ENCODE assay signal across 23 mouse cellular contexts in genomic region chr11:72683402-72683801, GRCm38 (mm10). TPM values are rescaled to one million over a fixed set of nuclear protein-coding genes. Genes with fewer than 3 reads are reported as not detected.
DNase-seq lines count a peak whose midpoint lies in the region; ATAC-seq and TF ChIP-seq lines count a peak whose summit lies in the region.
"Had no signal": no experiment of that assay in that cellular context is flagged by ENCODE, and none has a peak within 500 bp of the region (broad histone marks: within the 10 kb centered on the region; RNA-seq: fewer than 3 reads in every experiment).

No protein-coding gene starts in this region.

- no peak overlapping the region for H3K4me2 ChIP-seq in liver, postnatal 0 days (ENCODE audit: low read depth, low read length)
- H3K4me2 ChIP-seq: embryonic facial prominence, embryonic 12.5 days; forebrain, embryonic 12.5 days had no signal

- peaks cover 9% of the 10 kb centered on the region; the same call in 1 of the 2 replicates for H3K4me1 ChIP-seq in liver, adult 2 months (ENCODE audit: control insufficient read depth, insufficient read depth, low read length)
- peaks cover 12% of the 10 kb centered on the region for H3K4me1 ChIP-seq in liver, postnatal 0 days (ENCODE audit: insufficient read depth)
- H3K4me1 ChIP-seq: forebrain, embryonic 12.5 days had no signal

- TF ChIP-seq POLR2A in liver, adult 2 months (IDR thresholded peaks at IDR 0.05; ENCODE audit: extremely low read depth, insufficient read depth, low read length) = no peak
- TF ChIP-seq POLR2A in brain, embryonic 14.5 days (IDR thresholded peaks at IDR 0.05; ENCODE audit: borderline replicate concordance, extremely low read depth, insufficient read depth, insufficient read length, poor library complexity, severe bottlenecking) = no peak

- H3K27ac ChIP-seq in liver, adult 2 months (replicated peaks; ENCODE audit: insufficient read depth, low read depth, low read length) = no peak overlapping the region
- H3K27ac ChIP-seq in liver, postnatal 0 days (ENCODE audit: low read depth) = no peak overlapping the region
- H3K27ac ChIP-seq: embryonic facial prominence, embryonic 10.5 days; embryonic facial prominence, embryonic 12.5 days; forebrain, embryonic 10.5 days; forebrain, embryonic 12.5 days had no signal

- H3K79me2 ChIP-seq in liver, adult 2 months (ENCODE audit: control insufficient read depth, insufficient read depth, low read length) = no peaks in the 10 kb centered on the region

- H3K9me3 ChIP-seq in liver, postnatal 0 days (ENCODE audit: low read length) = no peaks in the 10 kb centered on the region
- H3K9me3 ChIP-seq: embryonic facial prominence, embryonic 10.5 days; embryonic facial prominence, embryonic 12.5 days; forebrain, embryonic 10.5 days; forebrain, embryonic 12.5 days; G1E had no signal

- peaks cover 16% of the 10 kb centered on the region for H3K36me3 ChIP-seq in liver, adult 2 months (ENCODE audit: control insufficient read depth, insufficient read depth, low read length)
- peaks cover 13% of the 10 kb centered on the region for H3K36me3 ChIP-seq in liver, postnatal 0 days (replicated peaks; ENCODE audit: insufficient read depth, low read length)

- WGBS in liver, adult 2 months = 46% methylated on average over 2 of the region's 2 CpGs
- WGBS in liver, postnatal 0 days (ENCODE audit: insufficient replicate concordance) = 91% methylated on average over 2 of the region's 2 CpGs

- H3K27me3 ChIP-seq in liver, adult 2 months (ENCODE audit: control insufficient read depth, insufficient read depth, low read length) = no peaks in the 10 kb centered on the region
- no peaks in the 10 kb centered on the region for H3K27me3 ChIP-seq in liver, postnatal 0 days (ENCODE audit: insufficient read depth, low read length)
- H3K27me3 ChIP-seq: CH12.LX; embryonic facial prominence, embryonic 12.5 days; forebrain, embryonic 12.5 days; Patski had no signal

- intact Hi-C loops in gastrocnemius, postnatal 14 days (cut with DNase I; ENCODE audit: low total_unique reads) = no loop called here

- DNase-seq in liver, adult 2 months (ENCODE audit: extremely low read depth, low read depth, low spot score) = peak; percentile 89
- DNase-seq in liver, postnatal 0 days = no peak
- peak; percentile 2 for DNase-seq in brain, embryonic 14.5 days (ENCODE audit: low read depth)
- peak; percentile 44 for DNase-seq in gonadal fat pad, adult 2 months (ENCODE audit: low read depth)
- DNase-seq in gastrocnemius, postnatal 14 days = no peak
- DNase-seq: adrenal gland, adult 8-10 months; adrenal gland, postnatal 14 days; cerebellum, adult 11-12 months; cerebellum, adult 2 months; cerebellum, adult 9-10 months; cerebellum, postnatal 10 days; cerebellum, postnatal 25 days had no signal

- TF ChIP-seq EP300 in liver, postnatal 0 days (IDR thresholded peaks at IDR 0.05; ENCODE audit: low read depth) = no peak

- H3K9ac ChIP-seq in liver, adult 2 months (ENCODE audit: low read depth, low read length) = no peak overlapping the region
- no peak overlapping the region for H3K9ac ChIP-seq in liver, postnatal 0 days (replicated peaks)
- H3K9ac ChIP-seq: embryonic facial prominence, embryonic 12.5 days; forebrain, embryonic 12.5 days had no signal

- ATAC-seq in liver, postnatal 0 days = no peak
- no peak for ATAC-seq in CD4-positive, CD25-positive, alpha-beta regulatory T cell, adult 4 months
- ATAC-seq: activated CD4-positive, CD25-positive, alpha-beta regulatory T cell, adult 4 months; forebrain, embryonic 14.5 days; forebrain, embryonic 16.5 days; Patski had no signal

- TF ChIP-seq CTCF in liver, adult 2 months (IDR thresholded peaks at IDR 0.05; ENCODE audit: low read depth, low read length) = no peak
- no peak for TF ChIP-seq CTCF in liver, postnatal 0 days (IDR thresholded peaks at IDR 0.05; ENCODE audit: low read depth)
- no peak for TF ChIP-seq CTCF in brain, embryonic 14.5 days (IDR thresholded peaks at IDR 0.05; ENCODE audit: borderline replicate concordance, extremely low read depth, insufficient read depth, insufficient read length)

- H3K4me3 ChIP-seq in liver, adult 2 months (ENCODE audit: insufficient read depth, low read depth, low read length) = no peak overlapping the region
- no peak overlapping the region for H3K4me3 ChIP-seq in liver, postnatal 0 days (ENCODE audit: low read depth, low read length)
- H3K4me3 ChIP-seq: embryonic facial prominence, embryonic 10.5 days; embryonic facial prominence, embryonic 12.5 days; forebrain, embryonic 10.5 days; forebrain, embryonic 12.5 days had no signal

RNA-seq across cellular contexts. Expression of gene Ankfy1, which starts 6.4 kb away (rescaled TPM):
- total RNA-seq in liver, adult 2 months (2014; rRNA removed) = 20.7 and 20.8 TPM in 2 replicates
- polyA plus RNA-seq in liver, adult 2 months (2012; rRNA removed) = 10.3 and 12.3 TPM in 2 replicates
- polyA plus RNA-seq in liver, postnatal 0 days (2015; fragmentation: Nextera tagmentation; extraction: Ambion mirVana) = 3.8 and 5.0 TPM in 2 replicates
- polyA plus RNA-seq in brain, embryonic 14.5 days (2012; rRNA removed) = 44.7 and 50.3 TPM in 2 replicates
- 29.5 and 30.8 TPM in 2 replicates for polyA plus RNA-seq in gonadal fat pad, adult 2 months (2012; rRNA removed)
- polyA plus RNA-seq in CD4-positive, CD25-positive, alpha-beta regulatory T cell, adult 4 months (2017; shearing (Covaris generic)) = 10 to 100 TPM; 30.3 to 44.4 TPM
- total RNA-seq in gastrocnemius, postnatal 14 days (2021) = 10 to 100 TPM; 10.6 to 13.1 TPM

Comparison
In these comparisons a context has a peak if more than half of its experiments do, and no peak if none do; other contexts are left out.
1. DNase-seq: peak in liver, adult 2 months (single experiment), brain, embryonic 14.5 days (single experiment) and gonadal fat pad, adult 2 months (single experiment); none in liver, postnatal 0 days (single experiment) and gastrocnemius, postnatal 14 days (single experiment).